ENCODE assay signal across 17 mouse cellular contexts in genomic region chr4:120353784-120354183, GRCm38 (mm10).
"Had no signal": no experiment of that assay in that cellular context is flagged by ENCODE, and none has a peak within 500 bp of the region (broad histone marks: within the 10 kb centered on the region; RNA-seq: fewer than 3 reads in every experiment).

No protein-coding gene starts in this region.

- H3K36me3 ChIP-seq: limb, embryonic 10.5 days; limb, embryonic 13.5 days; liver, embryonic 12.5 days; liver, embryonic 15.5 days; lung, embryonic 15.5 days; midbrain, embryonic 12.5 days; midbrain, embryonic 15.5 days; neural tube, embryonic 12.5 days; neural tube, embryonic 15.5 days had no signal

- H3K4me3 ChIP-seq: limb, embryonic 10.5 days; limb, embryonic 13.5 days; liver, embryonic 12.5 days; liver, embryonic 15.5 days; lung, embryonic 15.5 days; midbrain, embryonic 12.5 days; midbrain, embryonic 15.5 days; neural tube, embryonic 12.5 days; neural tube, embryonic 15.5 days had no signal

- H3K27me3 ChIP-seq: limb, embryonic 13.5 days; lung, embryonic 15.5 days; neural tube, embryonic 12.5 days; neural tube, embryonic 15.5 days had no signal

- H3K9ac ChIP-seq: limb, embryonic 13.5 days; liver, embryonic 12.5 days; liver, embryonic 15.5 days; lung, embryonic 15.5 days; midbrain, embryonic 12.5 days; midbrain, embryonic 15.5 days; neural tube, embryonic 12.5 days; neural tube, embryonic 15.5 days had no signal

- DNase-seq: kidney, adult 2 months; kidney, postnatal 36 days; liver; lung, adult 18-20 months; thymus, postnatal 25 days had no signal

- H3K4me1 ChIP-seq: limb, embryonic 10.5 days; limb, embryonic 13.5 days; liver, embryonic 12.5 days; liver, embryonic 15.5 days; lung, embryonic 15.5 days; midbrain, embryonic 12.5 days; midbrain, embryonic 15.5 days; neural tube, embryonic 12.5 days; neural tube, embryonic 15.5 days had no signal

- H3K27ac ChIP-seq: kidney, postnatal 0 days; limb, embryonic 10.5 days; limb, embryonic 13.5 days; liver, embryonic 12.5 days; liver, embryonic 15.5 days; lung, embryonic 15.5 days; macrophage; midbrain, embryonic 12.5 days; midbrain, embryonic 15.5 days; neural tube, embryonic 12.5 days; neural tube, embryonic 15.5 days; stomach, postnatal 0 days had no signal
